Mouse (Mus musculus) kidney, adult 2 months (tissue): ENCODE data around the gene Isyna1.

Source experiments
- CTCF ChIP-seq: fragments of 200-500 bp; conservative IDR thresholded peaks from 2 replicates; pipeline ENCODE4 v1.5.1; 2011; ENCODE audit warnings: low read depth, mild to moderate bottlenecking, control low read depth, low read length, moderate library complexity, mixed read lengths; ENCODE audit not compliant: insufficient read depth, insufficient read length
- POLR2A ChIP-seq: fragments of 200-500 bp; IDR thresholded peaks from one replicate; pipeline ENCODE4 v1.6.1; 2011; ENCODE audit warnings: low read depth, low read length, control low read depth

- TF ChIP-seq CTCF (no peak), POLR2A (no peak)
These were observed 40.4 kb upstream of the Isyna1 start for GRCm38 (mm10) chr8:70553740-70554139.
